Mouse (Mus musculus) MN1 (cell line): Measurements from ENCODE around the gene Dexi.
A peak's percentile ranks its signal among the peaks of the same experiment; 100 is the strongest.

Experiments
- DNase-seq: peaks from one replicate; pipeline ENCODE4 v3.0.0-alpha.2; 2016; ENCODE audit warnings: low spot score

Gene Dexi

GRCm38 (mm10) chr16:10542698-10543365 lies at the start of gene Dexi:
TSS of gene Dexi (minus strand) at chr16:10543054.
- DNase-seq: peak; percentile 97

GRCm38 (mm10) chr16:10586546-10586945 lies 43.7 kb upstream of the Dexi start:
- DNase-seq: no peak

- DNase-seq: no peak
Observed at GRCm38 (mm10) chr16:10585165-10585564, 42.3 kb upstream of the Dexi start.

- DNase-seq: no peak
Observed at GRCm38 (mm10) chr16:10581234-10581898, 38.5 kb upstream of the Dexi start.

GRCm38 (mm10) chr16:10578376-10578775 lies 35.5 kb upstream of the Dexi start:
- no peak for DNase-seq

- no peak for DNase-seq
Observed at GRCm38 (mm10) chr16:10577548-10577947, 34.7 kb upstream of the Dexi start.

- DNase-seq: no peak
Observed at GRCm38 (mm10) chr16:10575915-10576314, 33.1 kb upstream of the Dexi start.

- DNase-seq: no peak
Observed at GRCm38 (mm10) chr16:10574936-10575335, 32.1 kb upstream of the Dexi start.

GRCm38 (mm10) chr16:10571820-10572219 lies 29.0 kb upstream of the Dexi start:
- peak; percentile 42 for DNase-seq

- DNase-seq: no peak
Observed at GRCm38 (mm10) chr16:10570708-10571107, 27.9 kb upstream of the Dexi start.

GRCm38 (mm10) chr16:10569809-10570395 lies 27.0 kb upstream of the Dexi start:
- DNase-seq: no peak

- DNase-seq: no peak
Observed at GRCm38 (mm10) chr16:10567153-10567552, 24.3 kb upstream of the Dexi start.

- DNase-seq: peak; percentile 83
Observed at GRCm38 (mm10) chr16:10565278-10565885, 22.5 kb upstream of the Dexi start.

GRCm38 (mm10) chr16:10559991-10560390 lies 17.1 kb upstream of the Dexi start:
- no peak for DNase-seq

- DNase-seq: no peak
Observed at GRCm38 (mm10) chr16:10553858-10554257, 11.0 kb upstream of the Dexi start.

- DNase-seq: no peak
Observed at GRCm38 (mm10) chr16:10551592-10551991, 8.7 kb upstream of the Dexi start.

- DNase-seq: no peak
Observed at GRCm38 (mm10) chr16:10549600-10549999, 6.7 kb upstream of the Dexi start.

- DNase-seq: no peak
Observed at GRCm38 (mm10) chr16:10548938-10549337, 6.1 kb upstream of the Dexi start.

GRCm38 (mm10) chr16:10546865-10547264 lies 4.0 kb upstream of the Dexi start:
- DNase-seq: no peak

GRCm38 (mm10) chr16:10544995-10545622 lies 2.3 kb upstream of the Dexi start, which contains the start of gene Clec16a:
TSS of gene Clec16a (plus strand) at chr16:10545339.
- peak; percentile 96 for DNase-seq

GRCm38 (mm10) chr16:10542266-10542665 lies 588 bp downstream of the Dexi start:
- peak; percentile 49 for DNase-seq

GRCm38 (mm10) chr16:10541598-10541930 lies 1.3 kb downstream of the Dexi start:
- DNase-seq: peak; percentile 16
